Mouse (Mus musculus): Measurements from ENCODE around the gene Ezh1. TPM values are rescaled to one million over a fixed set of nuclear protein-coding genes. Genes with fewer than 3 reads are reported as not detected.
A peak's percentile ranks its signal among the peaks of the same experiment; 100 is the strongest.

Ezh1 gene
- total RNA-seq, 2 experiments from 2014 or later, result 56.9 to 62.1 TPM

GRCm38 (mm10) chr11:101149178-101150105, 76.8 kb downstream of the Ezh1 start:
- H3K4me3 ChIP-seq, result no peak overlapping the region
- TF ChIP-seq CTCF (IDR thresholded peaks at IDR 0.05), result no peak
- H3K27ac ChIP-seq, result peak overlapping the region; percentile 28; the same call in 1 of the 2 replicates
- DNase-seq (ENCODE audit: extremely low spot score in 1 of 2, low spot score in 2 of 2), result no peak
- intact Hi-C loops (cut with DNase I), result no loop called here

- H3K4me3 ChIP-seq, result no peak overlapping the region
- intact Hi-C loops (cut with DNase I), result no loop called here
- DNase-seq (ENCODE audit: extremely low spot score in 1 of 2, low spot score in 2 of 2), result no peak
- H3K27ac ChIP-seq, result no peak overlapping the region; the same call in 1 of the 2 replicates
- no peak for TF ChIP-seq CTCF (IDR thresholded peaks at IDR 0.05)
Observed at GRCm38 (mm10) chr11:101148751-101149150, 77.5 kb downstream of the Ezh1 start.

GRCm38 (mm10) chr11:101146377-101146776, 79.9 kb downstream of the Ezh1 start:
- no peak overlapping the region for H3K27ac ChIP-seq
- no peak overlapping the region for H3K4me3 ChIP-seq
- DNase-seq (ENCODE audit: extremely low spot score in 1 of 2, low spot score in 2 of 2), result peak in 1 of 2 experiments; percentile 57

GRCm38 (mm10) chr11:101143338-101144225, 82.7 kb downstream of the Ezh1 start:
- DNase-seq (ENCODE audit: extremely low spot score in 1 of 2, low spot score in 2 of 2), result peak in 1 of 2 experiments; percentile 40
- intact Hi-C loops (cut with DNase I), result no loop called here

More at GRCm38 (mm10) chr11:101146377-101146776, 79.9 kb downstream of the Ezh1 start:
- no peak for TF ChIP-seq CTCF (IDR thresholded peaks at IDR 0.05)
- intact Hi-C loops (cut with DNase I), result no loop called here

GRCm38 (mm10) chr11:101142215-101142967, 83.9 kb downstream of the Ezh1 start:
- Histone ChIP-seq H3K27ac (no peak overlapping the region), H3K4me3 (no peak overlapping the region)
- TF ChIP-seq CTCF (IDR thresholded peaks at IDR 0.05), result no peak
- no peak for DNase-seq (ENCODE audit: extremely low spot score in 1 of 2, low spot score in 2 of 2)
- intact Hi-C loops (cut with DNase I), result no loop called here

More at GRCm38 (mm10) chr11:101143338-101144225, 82.7 kb downstream of the Ezh1 start:
- H3K4me3 ChIP-seq, result peak overlapping the region; percentile 39
- peak overlapping the region; percentile 40 for H3K27ac ChIP-seq
- no peak for TF ChIP-seq CTCF (IDR thresholded peaks at IDR 0.05)

Other genes starting within 250 kb of the Ezh1 start
- gene Atp6v0a1, start 217.0 kb downstream of the Ezh1 start, total RNA-seq (2021), result 100 to 1,000 TPM; 442 to 461 TPM
- 1 to 10 TPM; 8.3 TPM for gene Naglu, start 156.5 kb downstream of the Ezh1 start, total RNA-seq (2021)
- gene Hsd17b1, start 148.1 kb downstream of the Ezh1 start, total RNA-seq (2021), result 1 to 10 TPM in 1 of 2 experiments, under 1 TPM in 1; 0.87 to 1.5 TPM
- gene Coasy, start 143.9 kb downstream of the Ezh1 start, total RNA-seq (2021), result 10 to 100 TPM; 22.5 to 24.1 TPM
- 10 to 100 TPM; 41.1 to 44.7 TPM for gene Mlx, start 139.2 kb downstream of the Ezh1 start, total RNA-seq (2021)
- gene Psmc3ip, start 131.0 kb downstream of the Ezh1 start, total RNA-seq (2021), result 1 to 10 TPM; 2.7 to 3.1 TPM
- gene Retreg3, start 106.6 kb downstream of the Ezh1 start, total RNA-seq (2021), result 10 to 100 TPM; 50.7 to 56.6 TPM
- 10 to 100 TPM; 45.1 to 45.8 TPM for gene Tubg1, start 106.5 kb downstream of the Ezh1 start, total RNA-seq (2021)
- gene Tubg2, start 70.6 kb downstream of the Ezh1 start, total RNA-seq (2021), result 10 to 100 TPM; 51.4 to 52.9 TPM
- 100 to 1,000 TPM; 171 to 182 TPM for gene Cntnap1, start 55.9 kb downstream of the Ezh1 start, total RNA-seq (2021)
- 10 to 100 TPM; 13.0 to 13.2 TPM for gene Plekhh3, start 55.1 kb downstream of the Ezh1 start, total RNA-seq (2021)
- gene Ccr10, start 51.0 kb downstream of the Ezh1 start, total RNA-seq (2021), result under 1 TPM in 1 of 2 experiments, not detected in 1; 0.38 TPM
- gene Ramp2, start 19.6 kb upstream of the Ezh1 start, total RNA-seq (2021), result 10 to 100 TPM; 35.7 to 40.8 TPM
- 10 to 100 TPM; 59.3 to 61.0 TPM for gene Vps25, start 27.2 kb upstream of the Ezh1 start, total RNA-seq (2021)
- 1 to 10 TPM; 4.5 to 8.0 TPM for gene Wnk4, start 34.1 kb upstream of the Ezh1 start, total RNA-seq (2021)
- gene Cntd1, start 52.5 kb upstream of the Ezh1 start, total RNA-seq (2021), result under 1 TPM; 0.44 to 0.81 TPM
- gene Coa3, start 52.7 kb upstream of the Ezh1 start, total RNA-seq (2021), result 10 to 100 TPM; 97.5 to 98.4 TPM
- gene Becn1, start 75.8 kb upstream of the Ezh1 start, total RNA-seq (2021), result 100 to 1,000 TPM; 210 to 218 TPM
- 100 to 1,000 TPM; 125 to 132 TPM for gene Psme3, start 89.8 kb upstream of the Ezh1 start, total RNA-seq (2021)
- 1 to 10 TPM; 7.2 to 9.4 TPM for gene Aoc2, start 98.6 kb upstream of the Ezh1 start, total RNA-seq (2021)
- under 1 TPM; 0.63 TPM for gene Aoc3, start 104.1 kb upstream of the Ezh1 start, total RNA-seq (2021)
- gene G6pc, start 141.1 kb upstream of the Ezh1 start, total RNA-seq (2021), result not detected
- 10 to 100 TPM; 43.8 to 47.1 TPM for gene Aarsd1, start 191.2 kb upstream of the Ezh1 start, total RNA-seq (2021)
- gene Gm27029, start 198.3 kb upstream of the Ezh1 start, total RNA-seq (2021), result 1 to 10 TPM; 7.1 to 9.9 TPM
- 10 to 100 TPM; 37.2 to 44.0 TPM for gene Rundc1, start 198.6 kb upstream of the Ezh1 start, total RNA-seq (2021)
- gene Ptges3l, start 198.9 kb upstream of the Ezh1 start, total RNA-seq (2021), result 1 to 10 TPM; 2.3 to 4.2 TPM
- gene Rpl27, start 215.8 kb upstream of the Ezh1 start, total RNA-seq (2021), result 10 to 100 TPM; 31.5 to 34.7 TPM
- gene Ifi35, start 221.9 kb upstream of the Ezh1 start, total RNA-seq (2021), result 1 to 10 TPM; 2.4 to 3.2 TPM
- 100 to 1,000 TPM; 141 to 159 TPM for gene Rnd2, start 238.5 kb upstream of the Ezh1 start, total RNA-seq (2021)
- 10 to 100 TPM; 33.4 to 36.8 TPM for gene Vat1, start 239.8 kb upstream of the Ezh1 start, total RNA-seq (2021)

All from left cerebral cortex, adult 2 months (tissue).